Mouse (Mus musculus) neural tube, embryonic 12.5 days (tissue): ENCODE measurements at regions not wholly inside any gene's neighbourhood (a gene's known extent, or its start where the extent isn't known, plus 50 kb on each side); places are given as distances from the start of the nearest gene placed in this dataset.

Source experiments
- ATAC-seq: fragments of 200-750 bp; cut with Nextera tagmentation; 2 replicates; pipeline ENCODE4 v1.8.0; 2017; ENCODE audit warnings: low read depth, mild to moderate bottlenecking, moderate TSS enrichment, moderate library complexity; ENCODE audit not compliant: low FRiP score
- H3K27ac ChIP-seq: fragments of 300-500 bp; sonication (generic); 2 replicates; pipeline ENCODE4 v1.5.1; 2016
- H3K27me3 ChIP-seq: fragments of 300-500 bp; sonication (generic); replicated peaks from 2 replicates; pipeline ENCODE4 v1.6.1; 2016; ENCODE audit warnings: mild to moderate bottlenecking
- H3K36me3 ChIP-seq: fragments of 300-500 bp; sonication (generic); 2 replicates; pipeline ENCODE4 v1.6.1; 2016; ENCODE audit warnings: mild to moderate bottlenecking
- H3K4me1 ChIP-seq: fragments of 300-500 bp; sonication (generic); 2 replicates; pipeline ENCODE4 v1.6.1; 2016
- H3K4me2 ChIP-seq: fragments of 300-500 bp; sonication (generic); replicated peaks from 2 replicates; pipeline ENCODE4 v1.6.1; 2016; ENCODE audit warnings: mild to moderate bottlenecking
- H3K4me3 ChIP-seq: fragments of 300-500 bp; sonication (generic); 2 replicates; pipeline ENCODE4 v1.5.1; 2016
- H3K9ac ChIP-seq: fragments of 300-500 bp; sonication (generic); 2 replicates; pipeline ENCODE4 v1.6.1; 2016; ENCODE audit warnings: mild to moderate bottlenecking
- H3K9me3 ChIP-seq: fragments of 300-500 bp; sonication (generic); 2 replicates; pipeline ENCODE4 v1.6.1; 2016; ENCODE audit warnings: mild to moderate bottlenecking
- WGBS: fragments of 180-500 bp; shearing (Covaris S2); methylation state at CpG from one replicate; pipeline ENCODE4 v1.1.7; 2016; 5-methylcytosine and 5-hydroxymethylcytosine counted together

GRCm38 (mm10) chr10:125785448-125786196 is 180.3 kb upstream of the Lrig3 start:
- 0 out of 2 replicates have a peak overlapping the region, but pooled peaks have one; percentile 15 for H3K27ac ChIP-seq
- no peaks in the 10 kb centered on the region for H3K27me3 ChIP-seq
- H3K9me3 ChIP-seq: peaks cover 5% of the 10 kb centered on the region; the same call in 1 of the 2 replicates
- WGBS: 17% methylated on average over 16 of the region's 16 CpGs
- H3K4me3 ChIP-seq: no peak overlapping the region
- H3K36me3 ChIP-seq: no peaks in the 10 kb centered on the region
- H3K9ac ChIP-seq: no peak overlapping the region
- H3K4me2 ChIP-seq: peak overlapping the region; percentile 66
- peaks cover 27% of the 10 kb centered on the region for H3K4me1 ChIP-seq
- ATAC-seq: peak; percentile 33; the same call in 1 of the 2 replicates

GRCm38 (mm10) chr10:125786197-125786879 is 179.6 kb upstream of the Lrig3 start:
- peaks cover 5% of the 10 kb centered on the region; the same call in 1 of the 2 replicates for H3K9me3 ChIP-seq
- H3K27ac ChIP-seq: peak overlapping the region; percentile 15; the same call in 1 of the 2 replicates
- ATAC-seq: no peak
- peaks cover 27% of the 10 kb centered on the region for H3K4me1 ChIP-seq
- no peaks in the 10 kb centered on the region for H3K27me3 ChIP-seq
- 13% methylated on average over 10 of the region's 10 CpGs for WGBS
- H3K4me3 ChIP-seq: no peak overlapping the region
- no peaks in the 10 kb centered on the region for H3K36me3 ChIP-seq
- H3K4me2 ChIP-seq: peak overlapping the region; percentile 66
- H3K9ac ChIP-seq: 0 out of 2 replicates have a peak overlapping the region, but pooled peaks have one; percentile 3

GRCm38 (mm10) chr10:125786880-125787337 is 179.1 kb upstream of the Lrig3 start:
- H3K4me3 ChIP-seq: peak overlapping the region; percentile 21
- 2% methylated on average over 17 of the region's 17 CpGs for WGBS
- no peaks in the 10 kb centered on the region for H3K36me3 ChIP-seq
- ATAC-seq: peak; percentile 69
- peaks cover 5% of the 10 kb centered on the region; the same call in 1 of the 2 replicates for H3K9me3 ChIP-seq
- 0 out of 2 replicates have a peak overlapping the region, but pooled peaks have one; percentile 12 for H3K27ac ChIP-seq
- no peaks in the 10 kb centered on the region for H3K27me3 ChIP-seq
- H3K9ac ChIP-seq: peak overlapping the region; percentile 3; the same call in 1 of the 2 replicates
- peaks cover 27% of the 10 kb centered on the region for H3K4me1 ChIP-seq
- H3K4me2 ChIP-seq: peak overlapping the region; percentile 66

GRCm38 (mm10) chr10:125787441-125788060 is 178.4 kb upstream of the Lrig3 start:
- H3K36me3 ChIP-seq: no peaks in the 10 kb centered on the region
- H3K27ac ChIP-seq: 0 out of 2 replicates have a peak overlapping the region, but pooled peaks have one; percentile 12
- peaks cover 5% of the 10 kb centered on the region; the same call in 1 of the 2 replicates for H3K9me3 ChIP-seq
- WGBS: 49% methylated on average over 19 of the region's 19 CpGs
- H3K4me3 ChIP-seq: peak overlapping the region; percentile 21; the same call in 1 of the 2 replicates
- ATAC-seq: no peak
- 0 out of 2 replicates have a peak overlapping the region, but pooled peaks have one; percentile 3 for H3K9ac ChIP-seq
- H3K27me3 ChIP-seq: no peaks in the 10 kb centered on the region
- H3K4me2 ChIP-seq: peak overlapping the region; percentile 66
- H3K4me1 ChIP-seq: peaks cover 27% of the 10 kb centered on the region

GRCm38 (mm10) chr10:125788262-125788661 is 177.7 kb upstream of the Lrig3 start:
- Histone ChIP-seq H3K27me3 (no peaks in the 10 kb centered on the region), H3K4me3 (no peak overlapping the region), H3K27ac (no peak overlapping the region), H3K4me2 (no peak overlapping the region), H3K36me3 (no peaks in the 10 kb centered on the region), H3K9ac (no peak overlapping the region), H3K4me1 (peaks cover 27% of the 10 kb centered on the region), H3K9me3 (peaks cover 5% of the 10 kb centered on the region; the same call in 1 of the 2 replicates)
- WGBS: 99% methylated on average over 2 of the region's 2 CpGs
- no peak for ATAC-seq

- Histone ChIP-seq H3K36me3 (no peaks in the 10 kb centered on the region), H3K9me3 (peaks cover 5% of the 10 kb centered on the region; the same call in 1 of the 2 replicates), H3K9ac (no peak overlapping the region), H3K4me3 (no peak overlapping the region), H3K27me3 (no peaks in the 10 kb centered on the region), H3K4me1 (peaks cover 17% of the 10 kb centered on the region), H3K27ac (no peak overlapping the region), H3K4me2 (no peak overlapping the region)
- 75% methylated on average over 2 of the region's 2 CpGs for WGBS
- ATAC-seq: no peak
These were observed 175.0 kb upstream of the Lrig3 start for GRCm38 (mm10) chr10:125790924-125791323.

GRCm38 (mm10) chr10:125794504-125794903 is 171.5 kb upstream of the Lrig3 start:
- no peak overlapping the region for H3K4me2 ChIP-seq
- no peaks in the 10 kb centered on the region; the same call in 1 of the 2 replicates for H3K27me3 ChIP-seq
- H3K4me1 ChIP-seq: peaks cover 5% of the 10 kb centered on the region; the same call in 1 of the 2 replicates
- H3K9me3 ChIP-seq: no peaks in the 10 kb centered on the region
- H3K27ac ChIP-seq: no peak overlapping the region
- no peak overlapping the region for H3K9ac ChIP-seq
- no peak for ATAC-seq
- no peak overlapping the region for H3K4me3 ChIP-seq
- WGBS: 91% methylated on average over 2 of the region's 2 CpGs
- H3K36me3 ChIP-seq: no peaks in the 10 kb centered on the region

- Histone ChIP-seq H3K4me1 (peaks cover 5% of the 10 kb centered on the region), H3K27me3 (no peaks in the 10 kb centered on the region; the same call in 1 of the 2 replicates), H3K9me3 (no peaks in the 10 kb centered on the region), H3K4me2 (no peak overlapping the region), H3K4me3 (no peak overlapping the region), H3K27ac (no peak overlapping the region), H3K36me3 (no peaks in the 10 kb centered on the region), H3K9ac (no peak overlapping the region)
- WGBS: 87% methylated on average over 1 of the region's 1 CpGs
- no peak for ATAC-seq
These were observed 170.6 kb upstream of the Lrig3 start for GRCm38 (mm10) chr10:125795323-125795722.

GRCm38 (mm10) chr10:125798678-125799077 is 167.3 kb upstream of the Lrig3 start:
- 15% methylated on average over 13 of the region's 13 CpGs for WGBS
- H3K4me2 ChIP-seq: peak overlapping the region; percentile 30; the same call in 1 of the 2 replicates
- no peaks in the 10 kb centered on the region; the same call in 1 of the 2 replicates for H3K27me3 ChIP-seq
- no peak overlapping the region for H3K9ac ChIP-seq
- ATAC-seq: no peak
- no peak overlapping the region for H3K27ac ChIP-seq
- peaks cover 5% of the 10 kb centered on the region for H3K4me1 ChIP-seq
- H3K36me3 ChIP-seq: no peaks in the 10 kb centered on the region
- no peaks in the 10 kb centered on the region for H3K9me3 ChIP-seq
- H3K4me3 ChIP-seq: no peak overlapping the region

GRCm38 (mm10) chr10:125800572-125801114 is 165.3 kb upstream of the Lrig3 start:
- H3K4me3 ChIP-seq: no peak overlapping the region
- H3K4me1 ChIP-seq: peaks cover 5% of the 10 kb centered on the region
- H3K4me2 ChIP-seq: no peak overlapping the region
- no peak overlapping the region for H3K27ac ChIP-seq
- H3K27me3 ChIP-seq: no peaks in the 10 kb centered on the region; the same call in 1 of the 2 replicates
- no peaks in the 10 kb centered on the region for H3K36me3 ChIP-seq
- peak; percentile 44; the same call in 1 of the 2 replicates for ATAC-seq
- no peaks in the 10 kb centered on the region for H3K9me3 ChIP-seq
- H3K9ac ChIP-seq: no peak overlapping the region
- 22% methylated on average over 2 of the region's 2 CpGs for WGBS

GRCm38 (mm10) chr10:125801450-125801849 is 164.5 kb upstream of the Lrig3 start:
- WGBS: 4% methylated on average over 4 of the region's 4 CpGs
- ATAC-seq: 0 out of 2 replicates have a peak, but pooled peaks have one; percentile 29
- peaks cover 5% of the 10 kb centered on the region for H3K4me1 ChIP-seq
- no peaks in the 10 kb centered on the region for H3K9me3 ChIP-seq
- no peak overlapping the region for H3K27ac ChIP-seq
- no peaks in the 10 kb centered on the region; the same call in 1 of the 2 replicates for H3K27me3 ChIP-seq
- H3K36me3 ChIP-seq: no peaks in the 10 kb centered on the region
- H3K9ac ChIP-seq: no peak overlapping the region
- no peak overlapping the region for H3K4me3 ChIP-seq
- H3K4me2 ChIP-seq: no peak overlapping the region
